Mouse (Mus musculus) midbrain, embryonic 16.5 days (tissue): ENCODE results near the gene Grk6. TPM values are rescaled to one million over a fixed set of nuclear protein-coding genes. Genes with fewer than 3 reads are reported as not detected.

Source experiments
- microRNA-seq: library from miRNA; unstranded; fragments of <30 nt; microRNA quantifications from one replicate; pipeline ENCODE4, GENCODE M21; 2017
- polyA plus RNA-seq: library from polyadenylated mRNA; unstranded; fragments of >200 nt; fragmentation: Nextera tagmentation; extraction: Ambion mirVana; gene quantifications from 2 replicates; pipeline ENCODE4 v1.2.1, GENCODE M21; 2015

Grk6 gene
- polyA plus RNA-seq, 1 experiment from 2014 or later: 28.3 TPM

Small RNAs within 50 kb of the gene (microRNA-seq; reads per million reads assigned to microRNA genes)
- gene Mir6943 (0.69 reads per million), gene Mir6944 (79.7 reads per million, percentile 52 among the genes with 10 or more reads in this experiment), gene Mir6945 (3.1 reads per million, percentile 14 among the genes with 10 or more reads in this experiment)

Other genes starting within 250 kb of the Grk6 start
- 45.2 and 54.8 TPM in 2 replicates for gene Nsd1, start 235.3 kb upstream of the Grk6 start, polyA plus RNA-seq
- 319 and 320 TPM in 2 replicates for gene Prelid1, start 124.6 kb upstream of the Grk6 start, polyA plus RNA-seq
- gene Rab24, start 123.1 kb upstream of the Grk6 start, polyA plus RNA-seq: 91.0 and 92.2 TPM in 2 replicates
- gene Mxd3, start 115.2 kb upstream of the Grk6 start, polyA plus RNA-seq: 6.9 and 7.9 TPM in 2 replicates
- 43.4 and 50.3 TPM in 2 replicates for gene Lman2, start 82.3 kb upstream of the Grk6 start, polyA plus RNA-seq
- 0.34 and 0.62 TPM in 2 replicates for gene Rgs14, start 75.3 kb upstream of the Grk6 start, polyA plus RNA-seq
- not detected in 2 replicates for gene Slc34a1, start 46.9 kb upstream of the Grk6 start, polyA plus RNA-seq
- gene Pfn3, start 29.8 kb upstream of the Grk6 start, polyA plus RNA-seq: 0.57 and 0.98 TPM in 2 replicates
- 0.31 TPM in 1 of 2 replicates, not detected in the other for gene F12, start 18.3 kb upstream of the Grk6 start, polyA plus RNA-seq
- gene Prr7, start 19.2 kb downstream of the Grk6 start, polyA plus RNA-seq: 5.0 and 5.6 TPM in 2 replicates
- gene Dbn1, start 43.0 kb downstream of the Grk6 start, polyA plus RNA-seq: 617 and 675 TPM in 2 replicates
- 156 and 158 TPM in 2 replicates for gene Pdlim7, start 68.6 kb downstream of the Grk6 start, polyA plus RNA-seq
- gene Dok3, start 84.2 kb downstream of the Grk6 start, polyA plus RNA-seq: 5.1 and 5.6 TPM in 2 replicates
- 57.0 and 58.1 TPM in 2 replicates for gene Ddx41, start 91.6 kb downstream of the Grk6 start, polyA plus RNA-seq
- 48.3 and 56.3 TPM in 2 replicates for gene Fam193b, start 126.0 kb downstream of the Grk6 start, polyA plus RNA-seq
- 109 and 117 TPM in 2 replicates for gene Tmed9, start 128.7 kb downstream of the Grk6 start, polyA plus RNA-seq
- 42.7 and 46.1 TPM in 2 replicates for gene B4galt7, start 154.8 kb downstream of the Grk6 start, polyA plus RNA-seq
- 102 and 112 TPM in 2 replicates for gene Caml, start 177.9 kb downstream of the Grk6 start, polyA plus RNA-seq
- gene Ddx46, start 190.0 kb downstream of the Grk6 start, polyA plus RNA-seq: 25.7 and 28.3 TPM in 2 replicates
- gene B230219D22Rik, start 248.1 kb downstream of the Grk6 start, polyA plus RNA-seq: 82.3 and 84.5 TPM in 2 replicates